Mouse (Mus musculus) intestine, postnatal 0 days (tissue): ENCODE results near the gene Gimap8. TPM values are rescaled to one million over a fixed set of nuclear protein-coding genes. Genes with fewer than 3 reads are reported as not detected.
"Not testable (repeated sequence)": the region's sequence is repeated elsewhere in the genome, so short reads cannot be mapped to it uniquely, and the experiment has no call there.

Experiments
- ATAC-seq: fragments of 200-750 bp; cut with Nextera tagmentation; 2 replicates; pipeline ENCODE4 v1.8.0; 2017; ENCODE audit warnings: mild to moderate bottlenecking, moderate TSS enrichment, moderate library complexity
- H3K27ac ChIP-seq: fragments of 300-500 bp; sonication (generic); 2 replicates; pipeline ENCODE4 v1.5.1; 2014; ENCODE audit warnings: mild to moderate bottlenecking, low read depth, low read length, moderate library complexity
- H3K27me3 ChIP-seq: fragments of 300-500 bp; sonication (generic); replicated peaks from 2 replicates; pipeline ENCODE4 v1.6.1; 2014; ENCODE audit warnings: low read length, mixed read lengths; ENCODE audit not compliant: control insufficient read depth, insufficient read depth
- H3K36me3 ChIP-seq: fragments of 300-500 bp; sonication (generic); 2 replicates; pipeline ENCODE4 v1.6.1; 2014; ENCODE audit warnings: mild to moderate bottlenecking, moderate library complexity; ENCODE audit not compliant: control insufficient read depth, insufficient read depth
- H3K4me1 ChIP-seq: fragments of 300-500 bp; sonication (generic); replicated peaks from 2 replicates; pipeline ENCODE4 v1.6.1; 2014; ENCODE audit warnings: antibody characterized with exemption, low read length, mixed read lengths; ENCODE audit not compliant: control insufficient read depth, insufficient read depth
- H3K4me2 ChIP-seq: fragments of 300-500 bp; sonication (generic); replicated peaks from 2 replicates; pipeline ENCODE4 v1.6.1; 2014; ENCODE audit warnings: low read depth, mild to moderate bottlenecking, moderate library complexity
- H3K4me3 ChIP-seq: fragments of 300-500 bp; sonication (generic); 2 replicates; pipeline ENCODE4 v1.5.1; 2014; ENCODE audit warnings: low read depth, low read length
- H3K9ac ChIP-seq: fragments of 300-500 bp; sonication (generic); 2 replicates; pipeline ENCODE4 v1.6.1; 2014; ENCODE audit warnings: mild to moderate bottlenecking, low read depth, low read length
- H3K9me3 ChIP-seq: fragments of 300-500 bp; sonication (generic); 2 replicates; pipeline ENCODE4 v1.6.1; 2016; ENCODE audit warnings: mixed run types; ENCODE audit not compliant: control insufficient read depth
- CTCF ChIP-seq: sonication (generic); IDR thresholded peaks from 2 replicates; pipeline ENCODE4 v1.5.1; 2016; ENCODE audit warnings: low read depth, mild to moderate bottlenecking, control low read depth, antibody characterized with exemption, moderate library complexity
- WGBS: fragments of 180-500 bp; shearing (Covaris S2); extraction: QIAGEN DNeasy Blood & Tissue Kit; methylation state at CpG from one replicate; pipeline ENCODE4 v1.1.7; 2014; 5-methylcytosine and 5-hydroxymethylcytosine counted together
- polyA plus RNA-seq: library from polyadenylated mRNA; unstranded; fragments of >200 nt; fragmentation: Nextera tagmentation; extraction: Ambion mirVana; gene quantifications from 2 replicates; pipeline ENCODE4 v1.2.1, GENCODE M21; 2015

Gimap8 gene
- polyA plus RNA-seq, 1 experiment from 2014 or later: 1.1 TPM

DNA sequence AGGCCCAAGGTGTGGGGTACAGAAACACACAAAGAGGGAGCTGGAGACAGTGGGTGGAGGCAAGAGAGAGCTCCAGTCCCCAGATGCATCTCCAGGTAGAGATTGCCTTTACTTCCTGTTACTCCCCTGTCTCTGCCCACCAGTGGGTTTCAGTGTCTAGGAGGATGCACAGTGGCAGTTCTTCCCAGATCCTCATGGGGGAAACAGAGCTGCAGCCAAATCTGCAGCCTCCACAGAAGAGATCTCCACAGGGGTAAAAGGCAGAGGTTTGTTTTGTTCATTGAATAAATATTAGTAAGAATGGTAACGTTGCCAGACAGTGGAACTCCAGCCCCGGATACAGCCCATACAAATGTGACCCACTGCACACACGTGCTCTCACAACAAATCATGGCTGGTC, 36.4 kb upstream of the Gimap8 start:
- Histone ChIP-seq H3K9ac (no peak overlapping the region), H3K27ac (no peak overlapping the region)

DNA sequence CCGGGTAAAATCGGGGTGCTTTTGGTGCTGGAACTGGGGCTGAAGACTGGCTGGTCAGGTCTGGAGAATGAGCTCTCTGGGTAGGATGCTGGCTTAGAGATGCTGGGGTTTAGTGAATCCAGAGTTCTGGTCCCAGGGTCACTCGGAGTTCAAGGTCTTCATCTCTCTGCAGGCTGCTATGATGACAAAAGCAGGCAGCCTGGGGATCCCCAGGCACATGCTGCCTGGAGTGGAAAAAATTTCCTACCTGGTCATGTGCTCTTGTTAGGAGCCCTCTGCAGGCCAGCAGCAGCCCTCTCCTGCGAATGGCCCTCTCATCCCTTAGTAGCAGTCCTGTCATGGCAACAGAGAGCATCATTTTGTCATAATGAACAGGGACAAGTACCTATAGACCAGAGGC, 33.6 kb upstream of the Gimap8 start:
- no peak overlapping the region for H3K9ac ChIP-seq
- H3K4me1 ChIP-seq: no peaks in the 10 kb centered on the region
- no peak overlapping the region for H3K27ac ChIP-seq
- no peak for ATAC-seq
- no peak overlapping the region for H3K4me3 ChIP-seq
- H3K9me3 ChIP-seq: no peaks in the 10 kb centered on the region
- no peaks in the 10 kb centered on the region for H3K27me3 ChIP-seq
- 92% methylated on average over 4 of the region's 4 CpGs for WGBS
- no peak overlapping the region for H3K4me2 ChIP-seq
- H3K36me3 ChIP-seq: peaks cover 13% of the 10 kb centered on the region; the same call in 1 of the 2 replicates
- TF ChIP-seq CTCF: no peak

More for the DNA sequence above, 36.4 kb upstream of the Gimap8 start:
- H3K9me3 ChIP-seq: no peaks in the 10 kb centered on the region
- no peaks in the 10 kb centered on the region for H3K4me1 ChIP-seq
- no peak overlapping the region for H3K4me2 ChIP-seq
- H3K27me3 ChIP-seq: no peaks in the 10 kb centered on the region
- WGBS: 51% methylated on average over 3 of the region's 3 CpGs
- ATAC-seq: no peak
- no peak overlapping the region for H3K4me3 ChIP-seq
- TF ChIP-seq CTCF: peak; percentile 52
- peaks cover 8% of the 10 kb centered on the region; the same call in 1 of the 2 replicates for H3K36me3 ChIP-seq

DNA sequence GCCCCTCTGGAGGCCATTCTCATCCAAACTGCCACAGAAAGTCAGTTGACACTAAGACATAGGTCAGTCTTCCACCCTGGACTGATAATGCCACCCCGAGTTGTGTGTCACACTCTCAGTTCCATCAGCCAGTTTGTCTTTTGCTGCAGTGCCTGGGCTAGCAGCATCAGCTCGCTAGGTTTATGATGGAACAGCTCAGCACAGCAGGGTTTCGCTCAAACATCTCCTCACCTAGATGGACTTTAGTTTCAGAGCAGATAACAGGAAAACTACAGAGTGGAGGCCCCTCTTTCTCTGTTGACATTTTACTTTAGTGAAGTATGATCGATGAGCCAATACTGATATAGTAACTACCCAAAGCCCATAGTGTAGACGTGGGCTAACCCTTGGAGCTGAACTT, 32.3 kb upstream of the Gimap8 start:
- no peak overlapping the region for H3K27ac ChIP-seq
- no peaks in the 10 kb centered on the region for H3K4me1 ChIP-seq
- 0 out of 2 replicates have a peak, but pooled peaks have one; percentile 28 for ATAC-seq
- H3K4me3 ChIP-seq: no peak overlapping the region
- no peak overlapping the region for H3K9ac ChIP-seq
- no peaks in the 10 kb centered on the region for H3K9me3 ChIP-seq
- 42% methylated on average over 5 of the region's 5 CpGs for WGBS
- H3K27me3 ChIP-seq: no peaks in the 10 kb centered on the region
- no peak overlapping the region for H3K4me2 ChIP-seq
- no peak for TF ChIP-seq CTCF
- H3K36me3 ChIP-seq: peaks cover 23% of the 10 kb centered on the region

DNA sequence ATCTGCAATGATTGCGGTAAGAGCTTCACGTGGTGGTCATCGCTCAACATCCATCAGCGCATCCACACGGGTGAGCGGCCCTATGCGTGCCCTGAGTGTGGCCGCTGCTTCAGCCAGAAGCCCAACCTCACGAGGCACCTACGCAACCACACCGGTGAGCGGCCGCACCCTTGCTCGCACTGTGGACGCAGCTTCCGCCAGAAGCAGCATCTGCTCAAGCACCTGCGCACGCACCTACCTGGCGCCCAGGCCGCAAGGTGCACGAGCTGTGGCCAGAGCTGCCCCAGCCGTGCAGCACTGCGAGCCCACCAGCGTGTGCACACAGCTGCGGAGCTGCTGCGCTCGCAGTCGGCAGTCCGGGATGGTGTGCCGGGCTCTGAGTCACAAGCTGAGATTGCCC, 27.0 kb upstream of the Gimap8 start:
- WGBS: 95% methylated on average over 30 of the region's 30 CpGs

DNA sequence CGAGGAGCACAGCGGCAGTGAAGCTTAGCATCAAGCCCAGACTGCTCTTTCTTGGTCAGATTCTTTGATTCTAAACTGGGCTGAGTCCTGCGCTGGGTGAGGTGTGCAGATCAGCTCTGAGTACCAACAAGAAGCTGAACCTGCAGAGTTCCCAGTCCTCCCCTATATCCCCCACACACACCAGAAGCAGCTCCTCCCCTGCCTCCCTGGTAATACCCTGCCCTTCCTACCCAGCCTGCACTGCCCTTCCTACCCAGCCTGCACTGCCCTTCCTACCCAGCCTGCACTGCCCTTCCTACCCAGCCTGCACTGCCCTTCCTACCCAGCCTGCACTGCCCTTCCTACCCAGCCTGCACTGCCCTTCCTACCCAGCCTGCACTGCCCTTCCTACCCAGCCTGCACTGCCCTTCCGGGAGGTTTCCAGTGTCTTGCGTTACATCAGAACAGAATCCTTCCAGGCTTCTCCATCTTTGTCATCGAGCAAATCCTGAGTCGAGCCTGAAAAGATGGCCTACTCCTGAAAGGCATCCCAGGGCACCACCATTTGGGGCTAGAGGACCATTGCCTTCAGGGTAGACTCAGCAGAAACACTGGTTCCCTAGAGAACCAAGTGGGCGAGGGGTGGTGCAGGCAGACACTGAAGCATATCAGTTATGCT, 24.7 kb upstream of the Gimap8 start:
- H3K4me3 ChIP-seq, H3K9ac ChIP-seq, H3K4me1 ChIP-seq, H3K27ac ChIP-seq, ATAC-seq, H3K4me2 ChIP-seq, H3K9me3 ChIP-seq, H3K27me3 ChIP-seq: not testable (repeated sequence)
- 88% methylated on average over 8 of the region's 8 CpGs for WGBS
- peaks cover 21% of the 10 kb centered on the region for H3K36me3 ChIP-seq

More for the DNA sequence above, 27.0 kb upstream of the Gimap8 start:
- Histone ChIP-seq H3K4me3 (no peak overlapping the region), H3K9ac (no peak overlapping the region), H3K27me3 (no peaks in the 10 kb centered on the region), H3K9me3 (no peaks in the 10 kb centered on the region), H3K36me3 (peaks cover 26% of the 10 kb centered on the region), H3K27ac (no peak overlapping the region), H3K4me1 (no peaks in the 10 kb centered on the region), H3K4me2 (no peak overlapping the region)
- TF ChIP-seq CTCF: no peak
- ATAC-seq: no peak

DNA sequence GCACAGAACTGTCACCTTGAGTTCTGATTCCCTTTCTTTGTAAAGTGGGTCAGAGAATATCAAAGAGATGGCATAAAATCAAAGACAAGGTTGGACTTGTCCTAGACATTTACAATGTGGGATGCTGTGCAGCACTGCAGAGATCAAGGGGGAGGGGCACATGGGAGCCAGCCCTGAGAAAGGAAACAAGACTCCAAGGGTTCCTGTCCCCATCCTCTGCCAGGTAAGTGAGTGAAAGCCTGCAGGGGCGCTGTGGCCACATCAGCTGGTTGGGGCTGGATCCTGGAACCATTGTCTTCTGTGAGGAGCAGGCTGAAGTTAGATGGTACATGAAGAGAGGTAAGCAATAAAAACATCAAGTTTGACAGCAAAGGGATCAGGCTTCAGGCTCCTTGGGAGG, 23.6 kb upstream of the Gimap8 start:
- H3K9me3 ChIP-seq: no peaks in the 10 kb centered on the region
- H3K4me2 ChIP-seq: no peak overlapping the region
- no peak overlapping the region for H3K9ac ChIP-seq
- WGBS: 26% methylated on average over 1 of the region's 1 CpGs
- no peak overlapping the region for H3K4me3 ChIP-seq
- H3K27me3 ChIP-seq: peaks cover 5% of the 10 kb centered on the region
- TF ChIP-seq CTCF: peak; percentile 35
- peaks cover 21% of the 10 kb centered on the region for H3K36me3 ChIP-seq
- H3K4me1 ChIP-seq: no peaks in the 10 kb centered on the region
- H3K27ac ChIP-seq: no peak overlapping the region
- no peak for ATAC-seq
